Mouse (Mus musculus): ENCODE measurements around the gene Col5a1.

Gene Col5a1

GRCm38 (mm10) chr2:27975786-27976185 lies 89.6 kb downstream of the Col5a1 start:
- no peak for DNase-seq (ENCODE audit: low spot score)

- DNase-seq (ENCODE audit: low spot score) = no peak
Observed at GRCm38 (mm10) chr2:27976512-27976911, 90.3 kb downstream of the Col5a1 start.

- DNase-seq (ENCODE audit: low spot score) = no peak
Observed at GRCm38 (mm10) chr2:27981066-27981465, 94.8 kb downstream of the Col5a1 start.

- peak; percentile 76 for DNase-seq (ENCODE audit: low spot score)
Observed at GRCm38 (mm10) chr2:27981621-27982535, 95.7 kb downstream of the Col5a1 start.

GRCm38 (mm10) chr2:27983093-27983492 lies 96.9 kb downstream of the Col5a1 start:
- no peak for DNase-seq (ENCODE audit: low spot score)

- peak; percentile 68 for DNase-seq (ENCODE audit: low spot score)
Observed at GRCm38 (mm10) chr2:27983884-27984283, 97.7 kb downstream of the Col5a1 start.

- DNase-seq (ENCODE audit: low spot score) = no peak
Observed at GRCm38 (mm10) chr2:27986751-27987150, 100.5 kb downstream of the Col5a1 start.

- no peak for DNase-seq (ENCODE audit: low spot score)
Observed at GRCm38 (mm10) chr2:27990430-27991211, 104.4 kb downstream of the Col5a1 start.

GRCm38 (mm10) chr2:27993416-27993815 lies 107.2 kb downstream of the Col5a1 start:
- DNase-seq (ENCODE audit: low spot score) = no peak

- peak; percentile 70 for DNase-seq (ENCODE audit: low spot score)
Observed at GRCm38 (mm10) chr2:27999996-28000583, 113.9 kb downstream of the Col5a1 start.

- no peak for DNase-seq (ENCODE audit: low spot score)
Observed at GRCm38 (mm10) chr2:28000660-28001059, 114.4 kb downstream of the Col5a1 start.

- DNase-seq (ENCODE audit: low spot score) = no peak
Observed at GRCm38 (mm10) chr2:28001206-28001605, 115.0 kb downstream of the Col5a1 start.

- DNase-seq (ENCODE audit: low spot score) = peak; percentile 73
Observed at GRCm38 (mm10) chr2:28005187-28005586, 119.0 kb downstream of the Col5a1 start.

- no peak for DNase-seq (ENCODE audit: low spot score)
Observed at GRCm38 (mm10) chr2:28008261-28008660, 122.0 kb downstream of the Col5a1 start.

- no peak for DNase-seq (ENCODE audit: low spot score)
Observed at GRCm38 (mm10) chr2:28012367-28012766, 126.1 kb downstream of the Col5a1 start.

GRCm38 (mm10) chr2:28014778-28015177 lies 128.6 kb downstream of the Col5a1 start:
- DNase-seq (ENCODE audit: low spot score) = no peak

GRCm38 (mm10) chr2:28024416-28024815 lies 138.2 kb downstream of the Col5a1 start:
- DNase-seq (ENCODE audit: low spot score) = no peak

GRCm38 (mm10) chr2:28025776-28026175 lies 139.6 kb downstream of the Col5a1 start:
- DNase-seq (ENCODE audit: low spot score) = no peak

GRCm38 (mm10) chr2:28031860-28032259 lies 145.6 kb downstream of the Col5a1 start:
- DNase-seq (ENCODE audit: low spot score) = peak; percentile 8

- peak; percentile 35 for DNase-seq (ENCODE audit: low spot score)
Observed at GRCm38 (mm10) chr2:28032469-28032868, 146.2 kb downstream of the Col5a1 start.

GRCm38 (mm10) chr2:28034011-28034710 lies 147.9 kb downstream of the Col5a1 start:
- DNase-seq (ENCODE audit: low spot score) = no peak

GRCm38 (mm10) chr2:28036788-28037187 lies 150.6 kb downstream of the Col5a1 start:
- DNase-seq (ENCODE audit: low spot score) = no peak

Measured in c-Kit-positive CD71-positive TER-119-positive erythroid progenitor cells, embryonic 14.5 days (primary cell).